Mouse (Mus musculus): ENCODE measurements around the gene Fam20c.

DNA sequence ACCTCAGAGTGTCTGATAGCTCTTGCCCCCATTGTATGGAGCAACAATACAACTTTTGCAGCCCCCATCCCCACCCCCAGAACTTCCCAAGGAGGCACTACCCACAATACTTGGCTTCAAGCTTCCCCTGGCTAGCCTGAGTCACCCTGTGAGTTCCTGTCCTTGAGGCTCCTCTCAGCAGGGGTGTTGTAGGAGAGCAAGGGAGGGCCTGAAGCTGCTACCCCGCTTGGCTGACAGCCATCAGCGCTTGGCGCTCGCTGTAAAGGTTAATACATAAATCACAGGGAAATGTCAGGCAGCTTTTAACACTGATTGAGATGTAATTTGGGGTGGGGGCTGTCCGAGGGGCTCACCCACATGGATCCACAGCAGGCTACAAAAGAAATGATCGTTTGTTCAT, 79.1 kb downstream of the Fam20c start:
- TF ChIP-seq CTCF (IDR thresholded peaks at IDR 0.05) (no peak), EP300 (IDR thresholded peaks at IDR 0.05) (no peak)

Data from lung, postnatal 0 days (tissue).